Mouse (Mus musculus) myocyte (in vitro differentiated cells): Measurements from ENCODE around the gene Atg4b.

ENCODE experiments used
- CEBPB ChIP-seq: IDR thresholded peaks from 2 replicates; pipeline ENCODE4 v1.6.1; 2011; ENCODE audit warnings: mild to moderate bottlenecking, moderate library complexity; ENCODE audit not compliant: poor library complexity, insufficient read depth, severe bottlenecking
- E2F4 ChIP-seq: IDR thresholded peaks from one replicate; pipeline ENCODE4 v1.6.1; 2011; ENCODE audit warnings: mild to moderate bottlenecking, control low read depth, moderate library complexity; ENCODE audit not compliant: insufficient read depth
- MAX ChIP-seq: IDR thresholded peaks from one replicate; pipeline ENCODE4 v1.6.1; 2011; ENCODE audit warnings: low read depth, mild to moderate bottlenecking, control low read depth
- MYOD1 ChIP-seq, 3 experiments: IDR thresholded peaks; one replicate each; pipeline ENCODE4 v1.6.1; 2011; ENCODE audit warnings: control low read depth in 2 of 3, low read depth in 2 of 3, mild to moderate bottlenecking in 2 of 3, moderate library complexity in 1 of 3; ENCODE audit not compliant: insufficient read length in 2 of 3, control insufficient read depth in 1 of 3
- MYOG ChIP-seq, 3 experiments: IDR thresholded peaks; one replicate each; pipeline ENCODE4 v1.6.1; 2011; ENCODE audit warnings: control low read depth in 2 of 3, low read depth in 2 of 3, mild to moderate bottlenecking in 2 of 3; ENCODE audit not compliant: insufficient read length in 2 of 3, control insufficient read depth in 1 of 3, insufficient read depth in 1 of 3
- POLR2A ChIP-seq: IDR thresholded peaks from one replicate; pipeline ENCODE4 v1.6.1; 2011; ENCODE audit warnings: low read depth, mild to moderate bottlenecking, control low read depth, moderate library complexity; ENCODE audit not compliant: insufficient read length
- POLR2AphosphoS2 ChIP-seq: IDR thresholded peaks from one replicate; pipeline ENCODE4 v1.6.1; 2011; ENCODE audit warnings: low read depth, control low read depth; ENCODE audit not compliant: insufficient read length
- SRF ChIP-seq: IDR thresholded peaks from one replicate; pipeline ENCODE4 v1.6.1; 2011; ENCODE audit warnings: low read depth; ENCODE audit not compliant: control insufficient read depth, insufficient read length
- TCF12 ChIP-seq: IDR thresholded peaks from one replicate; pipeline ENCODE4 v1.6.1; 2011; ENCODE audit warnings: mild to moderate bottlenecking, control low read depth; ENCODE audit not compliant: poor library complexity, insufficient read depth, severe bottlenecking
- TCF3 ChIP-seq: IDR thresholded peaks from one replicate; pipeline ENCODE4 v1.6.1; 2011; ENCODE audit warnings: low read depth, control low read depth; ENCODE audit not compliant: insufficient read length
- USF1 ChIP-seq: IDR thresholded peaks from one replicate; pipeline ENCODE4 v1.6.1; 2011; ENCODE audit warnings: low read depth, mild to moderate bottlenecking, control low read depth, moderate library complexity

- TF ChIP-seq POLR2A (no peak), TCF12 (no peak), POLR2AphosphoS2 (no peak), TCF3 (no peak), MAX (no peak), USF1 (no peak), CEBPB (no peak), MYOG (IDR thresholded peaks at IDR 0.05; ENCODE audit: control insufficient read depth in 1 of 3, insufficient read depth in 1 of 3, insufficient read length in 2 of 3, low read depth in 2 of 3) (no peak), MYOD1 (IDR thresholded peaks at IDR 0.05; ENCODE audit: control insufficient read depth in 1 of 3, insufficient read length in 2 of 3, low read depth in 2 of 3) (no peak), E2F4 (no peak), SRF (no peak)
Measured at GRCm38 (mm10) chr1:93726116-93726515, 25.2 kb upstream of the Atg4b start.
